Mouse (Mus musculus) left cerebral cortex, adult 11 months (tissue): ENCODE data around the gene Serpina11.

Experiments
- DNase-seq: peaks from one replicate; pipeline ENCODE4 v3.0.0; 2022; ENCODE audit warnings: low spot score

The Serpina11 gene

DNA sequence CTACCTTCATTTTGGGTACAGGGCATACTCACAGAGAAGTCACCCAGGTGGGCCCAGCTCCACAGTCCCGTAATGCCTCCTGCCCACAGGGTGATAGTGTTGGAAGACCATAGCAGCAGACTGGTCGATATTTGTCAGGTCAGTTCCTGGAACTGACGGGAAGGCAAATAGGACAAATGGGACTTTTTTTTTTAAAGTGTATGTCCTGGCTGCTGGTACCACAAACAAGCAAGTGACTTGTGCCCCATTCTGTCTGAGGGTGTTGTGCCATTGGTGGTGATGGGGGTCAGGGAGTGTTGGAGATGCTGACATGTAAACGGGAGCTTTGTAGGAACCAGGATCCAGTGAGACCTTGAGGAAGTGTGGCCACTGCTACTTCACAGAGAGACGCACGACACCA, at the start of gene Serpina11:
Serpina11 (minus strand) TSS at position 101 of the 400 bp plus-strand sequence.
- DNase-seq: no peak

DNA sequence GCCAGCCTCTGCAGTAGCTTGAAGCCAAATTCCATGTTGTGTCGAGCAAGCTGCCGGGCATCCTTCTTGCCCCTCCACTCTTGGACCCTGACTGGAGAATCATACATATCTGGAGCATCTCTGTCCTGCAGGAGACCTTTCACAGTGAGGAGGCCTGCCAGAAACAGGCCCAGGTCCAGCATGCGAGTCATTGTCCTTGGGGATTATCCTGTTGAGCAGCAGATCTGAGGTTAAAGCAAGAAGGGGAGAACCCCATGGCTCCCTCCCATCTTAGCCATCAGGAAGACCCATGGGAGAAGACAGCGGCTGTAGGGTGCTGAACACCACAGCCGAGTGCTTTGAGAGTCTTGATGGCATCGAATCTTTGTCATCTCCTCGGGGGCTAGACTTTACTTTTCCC, 48.4 kb upstream of the Serpina11 start:
- no peak for DNase-seq

DNA sequence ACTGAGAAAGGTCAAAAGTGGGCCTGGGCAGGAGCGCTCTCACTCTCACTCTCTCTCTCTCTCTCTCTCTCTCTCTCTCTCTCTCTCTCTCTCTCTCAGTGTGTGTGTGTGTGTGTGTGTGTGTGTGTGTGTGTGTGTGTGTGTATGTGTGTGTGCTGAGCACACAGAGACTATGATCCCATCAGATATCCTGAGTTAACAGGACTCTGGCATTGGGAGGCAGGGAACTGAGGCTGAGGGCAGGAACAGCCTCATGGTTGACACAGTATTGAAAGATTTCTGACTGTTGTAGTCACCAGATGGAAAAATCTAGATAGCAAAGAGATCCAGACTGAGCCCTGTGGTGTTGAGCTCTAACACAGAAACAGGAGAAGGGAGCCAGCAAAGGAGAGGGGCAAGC, 44.0 kb upstream of the Serpina11 start:
- no peak for DNase-seq

DNA sequence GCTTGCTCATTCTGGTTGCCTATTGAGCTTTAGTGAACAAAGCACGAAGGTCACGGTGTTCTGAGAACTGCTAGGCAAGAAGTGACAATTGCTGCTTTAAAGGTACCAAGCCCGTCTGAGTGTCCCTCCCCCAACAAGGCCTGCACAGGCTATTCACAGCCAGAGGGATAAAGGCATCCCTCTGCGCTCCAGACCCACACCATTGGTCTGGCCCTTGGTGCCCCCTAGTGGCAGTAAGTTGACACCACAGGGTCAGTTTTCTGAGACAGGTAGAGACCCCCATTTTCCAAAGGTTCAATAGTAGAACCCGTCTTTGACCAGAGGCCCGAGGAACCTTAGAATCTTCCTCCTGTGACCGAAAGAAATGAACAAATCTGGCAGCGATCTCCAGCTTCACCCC, 40.2 kb upstream of the Serpina11 start:
- no peak for DNase-seq

DNA sequence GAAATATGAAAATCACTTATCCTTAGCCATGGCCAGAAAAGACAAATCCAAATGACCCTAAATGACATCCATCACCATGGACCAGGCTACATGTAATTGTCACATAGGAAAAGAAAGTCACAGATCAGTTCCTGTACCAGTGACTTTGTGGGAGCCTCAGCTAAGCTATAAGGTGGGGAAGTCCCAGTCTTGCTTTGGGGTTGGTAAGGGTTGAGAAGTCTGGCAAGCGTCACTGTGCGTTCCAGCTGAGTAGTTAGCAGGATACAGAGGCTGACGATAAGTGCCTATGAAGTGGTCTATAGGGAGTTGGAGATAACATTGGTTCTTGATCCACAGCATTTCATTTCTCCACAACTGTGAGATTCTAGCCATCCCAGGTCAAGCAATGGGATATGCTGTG, 25.5 kb upstream of the Serpina11 start:
- no peak for DNase-seq

DNA sequence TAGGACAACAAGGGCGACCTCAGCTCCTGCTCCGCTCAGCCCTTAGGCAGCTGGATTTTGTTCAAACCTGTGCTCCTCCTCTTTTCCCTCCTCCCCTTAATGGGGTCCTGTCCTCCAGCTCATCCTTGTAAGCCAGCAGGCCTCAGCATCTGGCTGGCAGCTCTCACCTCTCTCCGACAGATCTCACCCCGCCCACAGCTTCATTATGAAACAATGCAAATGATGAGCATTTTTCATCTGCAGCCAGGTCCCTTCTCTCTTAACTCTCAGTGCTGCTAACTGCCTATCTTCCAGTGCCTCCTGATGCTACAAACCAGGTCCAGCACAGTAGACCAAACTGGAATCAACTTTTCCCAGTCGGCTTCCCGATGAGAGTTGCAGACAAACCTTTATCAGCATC, 23.9 kb upstream of the Serpina11 start, which contains the start of gene Serpina9:
Serpina9 (minus strand) TSS at position 136 of the 400 bp plus-strand sequence.
- DNase-seq: no peak

DNA sequence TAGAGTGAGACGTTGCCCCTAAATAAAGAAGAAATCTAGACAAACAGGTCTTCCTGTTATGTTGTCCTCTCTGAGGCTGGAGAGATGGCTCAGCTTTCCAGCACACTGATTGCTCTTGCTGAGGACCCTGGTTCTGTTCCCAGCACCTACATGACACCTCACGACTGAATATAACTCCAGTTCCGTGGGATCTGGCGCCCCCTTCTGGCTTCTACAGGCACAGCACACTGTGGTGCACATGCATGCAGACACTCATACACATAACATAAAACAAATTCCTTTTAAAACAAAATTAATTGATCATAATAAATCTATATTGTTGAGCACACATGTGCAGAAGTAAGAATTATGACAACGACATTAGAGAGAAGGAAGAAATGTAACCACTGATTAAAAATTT, 14.9 kb upstream of the Serpina11 start:
- DNase-seq: no peak

DNA sequence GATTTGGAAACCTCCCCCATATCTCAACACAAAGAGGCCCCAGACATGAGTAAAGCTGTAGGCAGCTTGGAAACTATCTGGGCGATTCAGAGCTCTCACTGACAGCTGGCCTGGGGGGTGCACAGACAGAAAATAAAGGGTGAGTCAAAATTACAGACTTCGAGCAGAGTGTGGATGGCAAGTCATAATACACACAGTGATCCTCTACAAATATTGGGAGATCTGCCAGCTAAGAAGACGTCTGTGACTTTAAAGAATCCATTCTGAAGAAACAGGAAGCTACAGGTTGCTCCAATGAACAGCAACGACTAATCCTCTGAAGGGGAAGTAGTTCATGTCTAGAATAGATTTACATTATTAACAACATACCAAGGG, 13.5 kb upstream of the Serpina11 start:
- DNase-seq: no peak

DNA sequence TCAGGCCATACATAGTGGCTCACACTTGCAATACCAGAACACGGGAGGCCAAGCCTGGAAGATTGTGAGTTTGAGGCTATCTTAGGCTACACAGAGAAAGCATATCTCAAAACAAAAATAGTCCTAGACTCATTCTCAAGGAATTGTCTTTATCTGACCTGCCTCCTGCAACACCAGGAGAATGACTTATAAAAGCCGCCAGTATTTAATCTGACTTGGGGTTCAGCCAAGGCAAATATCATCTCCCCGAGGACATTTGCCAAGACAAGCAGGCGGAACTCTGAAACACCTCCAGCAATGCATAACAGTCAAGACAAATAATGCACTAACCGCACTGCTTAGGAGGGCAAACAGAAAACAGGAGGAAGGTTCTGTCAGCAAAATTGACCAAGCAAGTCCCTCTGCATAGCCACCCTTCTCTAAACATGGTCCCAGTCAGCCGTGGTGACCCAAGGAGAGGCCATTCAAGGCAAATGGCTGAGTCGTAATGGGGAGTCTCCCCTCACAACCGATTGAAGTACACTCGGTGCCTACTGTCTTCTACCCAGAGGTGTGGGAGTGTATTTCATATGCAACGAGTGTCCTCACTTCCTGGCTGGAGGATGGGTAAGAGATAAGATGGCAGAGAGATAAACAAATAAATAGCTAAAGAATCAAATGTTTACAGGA, 12.9 kb upstream of the Serpina11 start:
- DNase-seq: no peak

DNA sequence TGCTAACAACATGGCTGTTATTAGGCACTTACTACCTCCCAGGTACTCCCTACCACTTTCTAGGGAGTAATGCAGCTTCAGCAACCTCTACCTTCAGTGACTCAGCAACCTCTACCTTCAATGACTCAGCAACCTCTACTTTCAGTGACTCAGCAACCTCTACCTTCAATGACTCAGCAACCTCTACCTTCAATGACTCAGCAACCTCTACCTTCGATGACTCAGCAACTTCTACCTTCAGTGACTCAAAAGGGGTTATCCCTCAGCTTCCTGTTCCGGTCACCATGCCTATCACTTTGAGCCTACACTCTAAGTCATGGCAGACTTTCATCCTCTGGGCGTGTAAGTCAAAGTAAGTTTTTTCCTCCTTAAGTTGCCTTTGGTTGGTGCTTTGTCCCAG, 10.8 kb upstream of the Serpina11 start:
- DNase-seq: no peak

DNA sequence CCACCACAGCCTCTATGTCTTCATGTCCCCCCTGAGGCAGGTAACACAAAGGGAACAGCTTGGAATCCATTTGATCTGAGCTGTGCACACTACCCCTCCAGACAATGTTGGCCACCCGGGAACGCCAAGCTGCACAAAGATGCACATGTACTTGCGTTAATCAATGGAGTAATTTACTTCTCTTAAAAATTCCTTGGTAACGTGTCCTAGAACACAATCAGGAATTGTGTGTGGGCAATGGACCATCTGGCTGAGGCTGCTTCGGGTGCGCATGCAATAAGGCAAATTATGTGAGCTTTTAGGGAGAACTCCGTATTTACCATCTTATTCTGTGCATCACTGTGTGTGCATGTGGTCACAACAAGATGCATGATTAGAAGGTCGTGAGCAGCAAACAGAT, 9.9 kb upstream of the Serpina11 start:
- DNase-seq: no peak

DNA sequence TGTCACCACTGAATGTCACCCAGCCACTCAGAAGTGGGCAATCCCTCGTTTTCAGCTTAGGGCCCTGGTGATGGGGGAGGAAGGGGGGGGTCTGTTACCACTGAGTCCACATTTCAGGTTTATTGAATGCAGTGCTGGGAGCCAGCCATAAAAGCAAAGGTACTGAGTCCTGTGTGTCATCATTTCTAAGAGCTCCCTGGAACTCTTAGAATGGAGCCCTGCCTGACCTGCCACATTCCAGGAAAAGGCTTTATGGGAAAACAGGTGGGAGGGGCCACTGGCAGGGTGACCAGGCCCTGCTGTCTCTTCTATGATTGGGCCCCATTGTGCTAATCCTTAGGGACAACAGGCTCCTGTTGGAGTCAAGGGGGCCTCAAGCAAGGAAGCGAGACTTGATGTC, 6.8 kb upstream of the Serpina11 start:
- no peak for DNase-seq

DNA sequence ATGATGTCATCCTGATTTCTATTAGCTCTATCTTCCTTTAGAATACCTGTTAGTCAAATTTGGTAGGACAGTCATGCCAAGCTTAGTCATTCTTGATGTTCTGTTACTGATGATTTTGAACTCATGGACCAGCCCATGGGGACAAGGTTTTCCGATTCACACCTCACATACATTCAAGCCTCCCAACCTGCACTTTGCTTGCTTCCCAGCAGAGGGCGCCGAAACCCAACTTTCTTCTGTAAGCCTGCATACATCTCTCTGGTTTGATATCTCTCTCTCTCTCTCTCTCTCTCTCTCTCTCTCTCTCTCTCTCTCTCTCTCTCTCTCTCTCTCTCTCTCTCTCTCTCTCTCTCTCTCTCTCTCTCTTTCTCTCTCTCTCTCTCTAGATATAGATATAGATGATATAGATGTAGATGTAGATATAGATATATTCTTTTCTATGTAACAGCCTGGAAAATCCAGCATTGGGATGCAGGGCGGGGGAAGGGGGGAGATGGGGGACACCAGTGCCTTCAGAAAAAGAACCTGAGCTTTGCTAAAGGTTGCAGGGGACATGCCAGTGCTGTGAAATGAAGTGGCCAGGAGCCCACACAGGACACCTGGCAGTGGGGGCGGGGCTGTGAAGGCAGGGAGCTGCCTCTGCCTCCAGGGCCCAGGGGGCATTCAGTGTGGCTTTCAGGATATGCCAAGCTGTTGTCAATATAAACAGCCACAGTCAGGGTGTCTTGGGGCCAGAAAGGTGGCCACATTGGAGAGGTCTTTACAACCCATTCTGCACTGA, 5.7 kb upstream of the Serpina11 start:
- DNase-seq: peak; percentile 75

DNA sequence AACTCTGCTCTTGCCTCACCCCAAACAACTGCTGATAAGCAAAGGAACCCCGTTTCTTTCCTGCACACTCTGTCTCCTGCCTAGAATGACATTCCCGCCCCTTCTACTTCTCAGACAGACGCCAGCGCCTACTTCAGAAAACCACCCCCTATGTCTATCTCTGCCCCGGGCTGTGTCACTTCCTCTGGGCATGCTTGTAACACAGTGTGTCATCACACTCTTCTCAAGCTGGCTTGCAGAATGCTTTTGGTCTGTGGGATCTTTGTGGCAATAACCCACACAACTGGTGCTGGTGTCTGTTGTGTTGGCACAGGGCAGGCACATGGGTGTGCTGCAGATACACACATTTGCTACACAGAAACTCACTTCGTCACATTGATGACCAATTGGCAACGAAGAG, 3.2 kb upstream of the Serpina11 start:
- DNase-seq: no peak

DNA sequence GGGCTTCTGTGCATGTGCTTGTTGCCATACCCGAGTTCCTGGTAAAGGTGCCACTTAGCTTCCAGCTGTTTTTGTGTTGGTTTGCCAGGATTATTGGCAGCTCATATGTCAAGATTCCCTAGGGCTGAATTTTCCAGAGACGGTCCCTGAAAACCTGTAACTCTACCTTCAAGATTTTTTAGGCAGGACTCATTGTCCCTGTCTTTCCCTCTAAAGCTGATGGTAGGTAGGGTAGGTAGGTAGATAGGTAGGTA, 316 bp downstream of the Serpina11 start:
- no peak for DNase-seq

DNA sequence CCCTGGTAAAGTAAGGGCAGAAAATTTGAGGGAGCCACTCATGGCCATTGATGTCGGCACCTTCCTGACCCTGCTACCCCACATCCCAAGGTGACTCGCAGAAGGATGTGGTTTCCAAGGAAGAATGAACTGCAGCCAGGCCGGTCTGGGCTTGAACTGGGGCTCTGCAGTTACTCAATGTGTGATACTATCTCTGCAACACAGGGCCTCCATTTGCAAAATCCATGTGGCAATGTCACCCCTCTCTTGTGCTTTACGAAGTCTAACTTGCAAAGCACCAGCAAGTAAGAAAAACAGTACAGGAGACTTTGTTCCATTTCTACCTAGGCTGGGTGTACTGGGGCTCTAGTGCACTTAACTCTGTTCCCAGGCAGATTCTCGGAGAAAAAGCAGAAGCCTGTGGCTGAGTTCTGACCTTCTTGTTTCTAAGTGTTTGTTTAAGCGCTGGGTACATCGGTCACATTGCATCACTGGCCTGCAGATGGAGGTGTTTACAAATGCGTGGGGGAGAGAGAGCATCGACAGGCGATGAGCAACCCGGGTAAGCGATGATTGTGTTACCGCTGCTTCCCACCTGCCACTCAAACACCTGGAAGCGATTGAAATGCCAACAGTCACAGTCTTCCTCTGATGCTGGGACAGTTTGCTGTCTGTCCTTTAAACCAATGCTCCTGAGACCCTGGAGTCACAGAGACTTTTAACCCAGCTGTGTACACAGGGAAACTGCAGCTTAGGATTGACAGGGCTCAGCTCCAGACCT, 823 bp downstream of the Serpina11 start:
- DNase-seq: no peak

DNA sequence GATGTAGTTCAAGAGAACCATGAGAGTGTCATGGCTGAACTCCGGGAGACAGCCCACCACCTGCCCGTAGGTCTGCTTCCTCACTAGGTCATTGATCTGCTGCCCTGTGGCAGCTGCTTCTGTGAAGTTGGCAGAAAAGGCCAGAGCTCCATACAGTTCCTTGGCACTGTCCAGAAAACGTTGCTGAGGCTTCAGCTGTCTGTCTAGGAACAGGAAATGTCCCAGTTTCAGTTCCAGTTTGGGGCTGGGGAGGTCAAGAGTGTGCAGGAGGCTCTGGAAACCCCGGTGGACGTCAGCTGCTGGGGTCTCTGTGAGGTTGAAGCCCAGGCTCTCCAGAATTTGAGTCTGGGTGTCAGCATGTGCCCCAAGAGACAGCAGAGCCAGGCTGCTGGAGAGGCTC, 3.9 kb downstream of the Serpina11 start:
- DNase-seq: no peak

DNA sequence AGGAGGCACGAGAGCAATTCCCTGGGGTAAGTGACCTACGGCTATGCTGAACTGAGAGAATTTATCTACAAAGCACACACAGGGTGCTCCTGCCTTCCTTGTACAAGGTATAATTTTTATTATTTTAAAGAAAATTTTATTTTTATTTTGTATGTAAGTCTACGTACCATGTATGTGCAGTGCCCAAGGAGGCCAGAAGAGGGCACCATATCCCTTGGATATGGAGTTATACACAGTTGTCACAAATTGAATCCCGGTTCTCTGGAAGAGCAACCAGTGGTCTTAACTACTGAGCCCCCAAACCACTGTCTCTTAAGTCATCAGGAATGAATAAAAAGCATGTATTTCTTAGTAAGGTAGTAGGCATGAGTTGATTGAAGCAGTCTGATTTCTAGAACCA, 4.8 kb downstream of the Serpina11 start:
- DNase-seq: no peak

DNA sequence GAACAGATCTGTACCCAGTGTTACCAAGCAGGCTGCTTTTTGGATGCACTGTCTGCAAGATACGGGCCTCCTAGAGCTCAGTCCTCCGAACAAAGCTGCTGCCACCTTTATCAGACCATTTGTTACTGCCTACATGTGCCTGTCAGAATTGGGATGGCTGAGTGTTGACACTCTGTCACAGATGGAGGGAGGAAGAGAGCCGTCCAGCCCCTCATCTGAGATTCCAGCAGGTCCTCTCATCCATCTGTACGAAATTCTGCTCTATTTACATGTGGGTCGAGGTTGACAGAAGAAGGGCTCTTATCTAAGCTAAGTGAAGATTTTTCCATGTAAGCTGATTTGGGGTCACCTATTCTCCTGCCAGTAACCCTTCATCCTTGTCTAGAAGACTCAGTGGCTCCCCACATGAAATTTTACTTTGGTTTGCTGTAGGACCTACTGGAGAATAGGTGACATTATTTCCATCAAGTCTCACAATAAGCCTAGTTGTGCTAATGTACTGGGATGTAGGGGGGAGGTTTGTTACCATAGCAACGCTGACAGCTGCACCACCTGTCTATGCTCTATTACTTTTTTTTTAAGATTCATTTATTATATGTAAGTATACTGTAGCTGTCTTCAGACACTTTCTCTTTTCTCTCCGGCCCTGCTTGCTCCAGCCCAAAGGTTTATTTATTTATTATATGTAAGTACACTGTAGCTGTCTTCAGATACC, 8.0 kb downstream of the Serpina11 start:
- DNase-seq: no peak

DNA sequence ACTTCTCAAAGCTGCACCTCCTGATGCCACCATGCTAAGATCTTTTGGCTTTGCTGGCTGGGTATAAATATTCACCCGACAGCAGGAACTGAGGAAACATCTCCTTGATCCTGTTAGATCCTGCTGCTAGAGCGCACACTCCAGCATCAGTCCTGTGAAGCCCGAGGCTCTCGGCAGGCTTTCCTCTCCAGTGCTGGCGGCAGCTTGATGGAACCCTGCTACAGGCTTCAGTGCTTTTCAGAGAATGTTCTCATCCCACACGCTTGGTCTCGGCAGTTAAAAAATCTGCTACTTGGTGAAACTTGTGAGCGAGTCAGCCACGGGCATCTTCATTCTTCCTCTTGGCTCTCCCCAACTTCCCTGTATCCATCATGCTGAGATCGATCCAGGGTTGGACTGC, 11.5 kb downstream of the Serpina11 start:
- DNase-seq: no peak

DNA sequence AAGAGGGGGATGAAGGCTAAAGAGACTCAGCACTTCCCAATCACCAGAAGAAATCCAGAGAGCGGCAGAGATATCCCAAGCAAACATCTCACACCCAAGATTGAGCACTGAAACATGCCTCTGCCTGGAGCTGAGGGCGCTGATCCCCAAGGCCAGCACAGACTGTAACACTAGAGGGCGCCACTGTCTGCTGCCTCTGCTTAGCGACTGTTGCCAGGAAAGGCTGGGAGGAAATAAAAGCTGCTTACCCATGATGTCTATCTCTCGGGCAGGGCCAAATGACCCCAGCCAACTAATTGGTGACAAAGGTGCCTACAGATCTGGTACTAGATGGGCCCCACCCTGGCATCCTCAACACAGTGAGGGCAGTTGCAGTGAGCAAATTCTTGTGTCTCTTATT, 11.9 kb downstream of the Serpina11 start:
- no peak for DNase-seq

DNA sequence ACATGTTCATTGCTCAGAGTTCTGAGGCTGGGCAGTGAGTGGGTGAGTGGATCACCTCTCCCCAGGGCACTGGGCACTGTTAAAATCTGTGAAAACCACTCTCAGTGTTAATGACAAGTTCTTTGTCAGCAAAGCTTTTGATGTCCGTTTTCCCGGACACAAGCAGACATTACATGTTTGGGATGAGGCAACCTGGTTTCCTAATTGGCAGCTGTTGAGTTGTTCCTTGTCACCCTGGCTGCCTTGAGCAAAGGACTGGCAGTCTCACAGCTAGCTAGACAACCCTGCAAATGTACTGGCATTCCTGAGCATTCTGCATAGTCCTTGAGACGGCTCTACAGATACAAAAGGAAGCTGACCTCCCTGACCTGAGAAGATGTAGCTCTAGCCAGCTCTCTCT, 12.7 kb downstream of the Serpina11 start:
- DNase-seq: no peak

DNA sequence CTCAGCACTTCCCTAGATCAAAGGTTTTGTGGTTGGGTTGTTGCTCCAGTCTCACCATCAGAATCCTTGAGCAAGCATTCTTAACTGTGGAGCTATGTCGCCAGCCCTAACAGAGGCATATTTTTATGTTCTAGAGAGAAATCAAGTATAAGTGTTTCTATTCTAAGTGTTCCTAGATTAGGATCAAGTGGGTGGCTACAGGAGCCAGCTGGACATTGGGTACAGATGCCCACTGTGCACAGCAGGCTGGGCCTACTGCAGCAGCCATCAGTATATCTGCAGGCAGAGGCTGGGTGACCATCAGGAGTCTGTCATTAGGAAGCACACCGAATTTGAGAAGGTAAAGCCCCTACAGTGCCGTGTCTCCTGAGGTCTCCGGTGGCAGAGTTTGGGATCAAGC, 18.7 kb downstream of the Serpina11 start:
- DNase-seq: no peak
